In genomic region chr4:140549975-140550374, GRCm38 (mm10) we compare ENCODE assay signal across 9 mouse cellular contexts.
DNase-seq lines count a peak whose midpoint lies in the region; ATAC-seq lines count a peak whose summit lies in the region.
"Had no signal": no experiment of that assay in that cellular context is flagged by ENCODE, and none has a peak within 500 bp of the region (broad histone marks: within the 10 kb centered on the region; RNA-seq: fewer than 3 reads in every experiment).

No protein-coding gene starts in this region.

- no peaks in the 10 kb centered on the region for H3K27me3 ChIP-seq in forebrain, embryonic 16.5 days (replicated peaks; ENCODE audit: control insufficient read depth, insufficient read depth, low read length)
- H3K27me3 ChIP-seq in neural tube, embryonic 14.5 days (ENCODE audit: control insufficient read depth, insufficient read depth, low read length) = no peaks in the 10 kb centered on the region
- H3K27me3 ChIP-seq: stomach, embryonic 15.5 days had no signal

- peaks cover 17% of the 10 kb centered on the region for H3K36me3 ChIP-seq in forebrain, embryonic 16.5 days (ENCODE audit: control insufficient read depth, insufficient read depth)
- peaks cover 25% of the 10 kb centered on the region for H3K36me3 ChIP-seq in neural tube, embryonic 14.5 days (ENCODE audit: control insufficient read depth, insufficient read depth, low read length)

- DNase-seq in kidney, postnatal 4 days = peak; percentile 64 to 73
- no peak for DNase-seq in kidney, postnatal 36 days
- peak; percentile 44 for DNase-seq in heart, postnatal 25 days (ENCODE audit: low spot score)
- no peak for DNase-seq in yolk sac, embryonic 10.5 days (ENCODE audit: low spot score)

- no peaks in the 10 kb centered on the region for H3K9me3 ChIP-seq in forebrain, embryonic 16.5 days (ENCODE audit: control insufficient read depth, low read length)
- H3K9me3 ChIP-seq in neural tube, embryonic 14.5 days (ENCODE audit: control insufficient read depth, low read length) = no peaks in the 10 kb centered on the region
- H3K9me3 ChIP-seq: stomach, embryonic 15.5 days had no signal

- ATAC-seq in forebrain, embryonic 16.5 days = peak; percentile 65; the same call in 1 of the 2 replicates
- peak; percentile 79 for ATAC-seq in neural tube, embryonic 14.5 days (ENCODE audit: low read depth)
- no peak for ATAC-seq in inflammation-experienced regulatory T-cells, adult 6 months

- intact Hi-C loops in heart, postnatal 25 days (cut with DNase I) = loop anchor here (5.0 kb wide), 1 partner anchor 673 kb away; no protein-coding TSS in a partner anchor

- H3K4me2 ChIP-seq in forebrain, embryonic 16.5 days (ENCODE audit: low read length) = no peak overlapping the region
- no peak overlapping the region for H3K4me2 ChIP-seq in neural tube, embryonic 14.5 days (ENCODE audit: low read depth, low read length)
- H3K4me2 ChIP-seq: stomach, embryonic 15.5 days had no signal

- H3K4me3 ChIP-seq in forebrain, embryonic 16.5 days (replicated peaks; ENCODE audit: low read length) = no peak overlapping the region
- H3K4me3 ChIP-seq in neural tube, embryonic 14.5 days (ENCODE audit: low read depth, low read length) = no peak overlapping the region
- H3K4me3 ChIP-seq: layer of hippocampus, adult 2 months; stomach, embryonic 15.5 days had no signal

- H3K4me1 ChIP-seq in forebrain, embryonic 16.5 days (replicated peaks; ENCODE audit: control insufficient read depth, insufficient read depth, low read length) = 0 out of 2 replicates have a peak, but pooled peaks cover 2% of the 10 kb centered on the region
- H3K4me1 ChIP-seq in neural tube, embryonic 14.5 days (ENCODE audit: control insufficient read depth, insufficient read depth, low read length) = 0 out of 2 replicates have a peak, but pooled peaks cover 9% of the 10 kb centered on the region
- H3K4me1 ChIP-seq: stomach, embryonic 15.5 days had no signal

- no peak overlapping the region for H3K9ac ChIP-seq in forebrain, embryonic 16.5 days (replicated peaks; ENCODE audit: low read depth, low read length)
- no peak overlapping the region for H3K9ac ChIP-seq in neural tube, embryonic 14.5 days (replicated peaks; ENCODE audit: low read depth, low read length)
- H3K9ac ChIP-seq: stomach, embryonic 15.5 days had no signal

- no peak overlapping the region for H3K27ac ChIP-seq in forebrain, embryonic 16.5 days (ENCODE audit: low read length)
- H3K27ac ChIP-seq in neural tube, embryonic 14.5 days (ENCODE audit: low read depth, low read length) = peak overlapping the region; percentile 57
- H3K27ac ChIP-seq: layer of hippocampus, adult 2 months; stomach, embryonic 15.5 days had no signal

- 66% methylated on average over 12 of the region's 12 CpGs for WGBS in forebrain, embryonic 16.5 days
- WGBS in neural tube, embryonic 14.5 days = 34% methylated on average over 12 of the region's 12 CpGs

Comparison
In these comparisons a context has a peak if more than half of its experiments do, and no peak if none do; other contexts are left out.
1. DNase-seq: peak in kidney, postnatal 4 days (2 of 2) and heart, postnatal 25 days (single experiment); none in kidney, postnatal 36 days (0 of 2) and yolk sac, embryonic 10.5 days (single experiment).